Mouse (Mus musculus) hindbrain, embryonic 13.5 days (tissue): Measurements from ENCODE around the gene Il10rb. TPM values are rescaled to one million over a fixed set of nuclear protein-coding genes. Genes with fewer than 3 reads are reported as not detected.
A peak's percentile ranks its signal among the peaks of the same experiment; 100 is the strongest.

Experiments
- ATAC-seq: fragments of 200-750 bp; cut with Nextera tagmentation; 2 replicates; pipeline ENCODE4 v1.8.0; 2017; ENCODE audit warnings: moderate TSS enrichment; ENCODE audit not compliant: low FRiP score
- H3K27ac ChIP-seq: fragments of 300-500 bp; sonication (generic); 2 replicates; pipeline ENCODE4 v1.5.1; 2015; ENCODE audit warnings: inconsistent platforms, mild to moderate bottlenecking, moderate library complexity
- H3K27me3 ChIP-seq: fragments of 300-500 bp; sonication (generic); 2 replicates; pipeline ENCODE4 v1.6.1; 2015; ENCODE audit warnings: mild to moderate bottlenecking, inconsistent platforms
- H3K36me3 ChIP-seq: fragments of 300-500 bp; sonication (generic); 2 replicates; pipeline ENCODE4 v1.6.1; 2015; ENCODE audit warnings: mild to moderate bottlenecking, inconsistent platforms
- H3K4me1 ChIP-seq: fragments of 300-500 bp; sonication (generic); replicated peaks from 2 replicates; pipeline ENCODE4 v1.6.1; 2015; ENCODE audit warnings: inconsistent platforms
- H3K4me2 ChIP-seq: fragments of 300-500 bp; sonication (generic); 2 replicates; pipeline ENCODE4 v1.6.1; 2015; ENCODE audit warnings: inconsistent platforms, mild to moderate bottlenecking, moderate library complexity
- H3K4me3 ChIP-seq: fragments of 300-500 bp; sonication (generic); 2 replicates; pipeline ENCODE4 v1.5.1; 2015; ENCODE audit warnings: mild to moderate bottlenecking, inconsistent platforms
- H3K9ac ChIP-seq: fragments of 300-500 bp; sonication (generic); 2 replicates; pipeline ENCODE4 v1.6.1; 2015; ENCODE audit warnings: mild to moderate bottlenecking, inconsistent platforms
- H3K9me3 ChIP-seq: fragments of 300-500 bp; sonication (generic); 2 replicates; pipeline ENCODE4 v1.6.1; 2016; ENCODE audit warnings: inconsistent platforms
- WGBS: fragments of 180-500 bp; shearing (Covaris S2); methylation state at CpG from one replicate; pipeline ENCODE4 v1.1.7; 2015; 5-methylcytosine and 5-hydroxymethylcytosine counted together
- polyA plus RNA-seq: library from polyadenylated mRNA; unstranded; fragments of >200 nt; fragmentation: Nextera tagmentation; extraction: Ambion mirVana; gene quantifications from 2 replicates; pipeline ENCODE4 v1.2.1, GENCODE M21; 2015

The Il10rb gene
- polyA plus RNA-seq, 1 experiment from 2014 or later = 11.1 TPM

DNA sequence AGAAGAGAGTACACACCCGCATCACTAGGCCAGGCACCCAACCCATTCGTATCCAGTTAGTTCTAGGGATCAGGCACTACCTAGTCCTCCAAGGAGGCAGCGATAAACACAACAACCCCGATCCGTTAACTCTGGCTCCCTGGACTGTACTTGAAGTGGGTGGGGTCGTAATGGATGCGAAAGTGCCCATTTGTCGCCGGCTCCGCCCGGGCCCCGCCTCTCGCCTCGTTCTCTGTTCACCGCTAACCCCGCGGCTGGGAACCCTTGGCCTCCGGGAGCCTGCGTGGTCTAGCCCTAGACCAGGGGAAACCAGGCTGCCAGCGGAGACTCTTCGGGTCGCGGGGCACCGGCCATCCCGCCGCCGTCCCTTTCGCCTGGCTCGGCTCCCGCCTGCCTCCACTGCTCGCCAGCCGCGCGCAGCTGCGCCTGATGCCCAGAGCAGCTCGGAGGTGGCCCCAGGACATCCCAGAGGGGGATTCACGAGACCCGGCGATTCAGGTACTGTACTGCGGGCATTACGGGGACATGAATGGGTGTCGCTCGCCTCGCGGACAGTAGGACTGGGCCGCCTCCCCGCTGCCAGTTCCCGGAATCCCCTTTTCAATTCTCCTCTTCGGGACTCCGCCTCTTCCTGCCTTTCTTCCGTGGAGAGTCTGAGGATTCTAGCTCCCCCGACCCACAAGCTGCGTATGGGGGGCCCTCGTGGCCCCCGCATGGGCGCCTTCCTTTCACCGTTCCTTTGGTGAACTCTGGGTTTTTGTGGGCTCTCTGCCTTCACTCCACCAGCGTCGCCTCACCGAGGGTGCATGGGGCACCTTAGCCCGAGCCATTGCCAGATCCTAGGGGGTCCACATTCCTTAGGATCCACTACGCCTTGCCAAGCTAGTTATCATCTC, 33.1 kb upstream of the Il10rb start, which contains the start of gene Ifnar2:
Gene Ifnar2, plus strand, starts transcription at position 207 of the 896 bp plus-strand sequence.
- Histone ChIP-seq H3K36me3 (no peaks in the 10 kb centered on the region; the same call in 1 of the 2 replicates), H3K27ac (peak within 1 kb of the TSS; percentile 96), H3K9me3 (no peaks in the 10 kb centered on the region), H3K4me3 (peak within 1 kb of the TSS; percentile 83), H3K27me3 (no peaks in the 10 kb centered on the region), H3K4me2 (peak within 1 kb of the TSS; percentile 70), H3K9ac (peak within 1 kb of the TSS; percentile 97), H3K4me1 (peaks cover 21% of the 10 kb centered on the region)
- under 1% methylated on average over 62 of the region's 62 CpGs for WGBS
- peak; percentile 95 for ATAC-seq

GRCm38 (mm10) chr16:91373473-91374252, 32.3 kb upstream of the Il10rb start:
- Histone ChIP-seq H3K4me2 (peak overlapping the region; percentile 70), H3K36me3 (no peaks in the 10 kb centered on the region; the same call in 1 of the 2 replicates), H3K9ac (peak overlapping the region; percentile 97), H3K27me3 (no peaks in the 10 kb centered on the region), H3K4me3 (peak overlapping the region; percentile 83), H3K4me1 (peaks cover 23% of the 10 kb centered on the region), H3K27ac (peak overlapping the region; percentile 96), H3K9me3 (no peaks in the 10 kb centered on the region)
- 48% methylated on average over 13 of the region's 13 CpGs for WGBS
- ATAC-seq = no peak

DNA sequence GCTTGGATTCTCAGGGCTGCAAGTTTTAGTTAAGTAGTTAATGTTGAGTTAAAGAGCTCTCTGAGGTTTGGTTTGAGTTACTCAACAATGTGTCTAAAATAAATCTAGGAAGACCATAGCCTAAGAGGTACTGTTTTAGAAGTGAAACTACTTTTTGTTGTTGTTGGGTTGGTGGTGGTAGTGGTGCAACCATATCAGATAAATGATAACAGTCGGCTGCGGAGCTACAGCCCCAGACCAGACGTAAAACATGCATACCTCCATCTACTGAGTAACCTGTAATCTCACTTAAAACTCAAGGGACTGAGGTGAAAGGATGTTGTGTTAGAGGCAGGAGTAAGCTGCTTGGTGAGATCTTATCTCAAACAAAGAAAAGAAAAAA, 31.7 kb upstream of the Il10rb start:
- no peak for ATAC-seq
- no peak overlapping the region for H3K9ac ChIP-seq
- H3K36me3 ChIP-seq = no peaks in the 10 kb centered on the region; the same call in 1 of the 2 replicates
- no peaks in the 10 kb centered on the region for H3K9me3 ChIP-seq
- H3K27me3 ChIP-seq = no peaks in the 10 kb centered on the region
- peak overlapping the region; percentile 70 for H3K4me2 ChIP-seq
- H3K4me3 ChIP-seq = no peak overlapping the region
- WGBS = 92% methylated on average over 3 of the region's 3 CpGs
- H3K4me1 ChIP-seq = peaks cover 29% of the 10 kb centered on the region
- H3K27ac ChIP-seq = no peak overlapping the region

GRCm38 (mm10) chr16:91376701-91377100, 29.3 kb upstream of the Il10rb start:
- no peak for ATAC-seq
- no peak overlapping the region for H3K4me3 ChIP-seq
- 90% methylated on average over 10 of the region's 10 CpGs for WGBS
- peaks cover 31% of the 10 kb centered on the region for H3K4me1 ChIP-seq
- no peaks in the 10 kb centered on the region for H3K9me3 ChIP-seq
- peak overlapping the region; percentile 15 for H3K27ac ChIP-seq
- H3K36me3 ChIP-seq = peaks cover 2% of the 10 kb centered on the region
- no peak overlapping the region for H3K9ac ChIP-seq
- no peaks in the 10 kb centered on the region for H3K27me3 ChIP-seq
- H3K4me2 ChIP-seq = no peak overlapping the region

DNA sequence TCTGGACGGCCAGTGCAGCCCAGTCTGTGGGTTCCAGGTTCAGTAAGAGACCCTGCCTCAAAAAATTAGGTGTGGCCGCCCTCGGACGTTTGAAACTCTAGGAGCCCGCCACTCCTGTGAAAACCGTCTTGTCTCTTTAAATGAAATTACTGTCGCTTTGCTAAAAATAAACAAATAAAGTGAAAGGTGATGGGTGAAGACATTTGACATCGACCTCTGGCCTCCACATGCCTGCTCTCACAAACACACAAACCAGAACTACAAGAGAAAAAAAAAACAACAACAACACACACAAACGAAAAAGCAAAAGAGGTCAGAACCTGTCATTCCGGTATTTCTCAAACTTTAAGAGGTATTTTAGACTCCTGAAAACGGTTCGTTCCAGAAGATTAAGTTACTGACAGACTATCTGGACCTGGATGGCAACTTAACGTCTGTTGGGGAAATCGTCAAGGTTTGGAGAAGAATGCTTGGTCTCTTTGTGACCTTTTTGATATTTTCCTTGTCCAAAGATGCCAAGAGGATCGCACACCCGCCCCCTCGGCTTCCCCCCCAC, 27.5 kb upstream of the Il10rb start:
- H3K27me3 ChIP-seq = no peaks in the 10 kb centered on the region
- peaks cover 8% of the 10 kb centered on the region for H3K36me3 ChIP-seq
- H3K4me1 ChIP-seq = peaks cover 27% of the 10 kb centered on the region
- WGBS = 56% methylated on average over 17 of the region's 17 CpGs
- no peaks in the 10 kb centered on the region for H3K9me3 ChIP-seq
- no peak overlapping the region for H3K4me3 ChIP-seq
- H3K27ac ChIP-seq = peak overlapping the region; percentile 72
- no peak overlapping the region for H3K9ac ChIP-seq
- ATAC-seq = no peak
- H3K4me2 ChIP-seq = 0 out of 2 replicates have a peak overlapping the region, but pooled peaks have one; percentile 26

- Histone ChIP-seq H3K36me3 (peaks cover 13% of the 10 kb centered on the region), H3K27ac (peak overlapping the region; percentile 72), H3K9ac (no peak overlapping the region), H3K4me2 (0 out of 2 replicates have a peak overlapping the region, but pooled peaks have one; percentile 26), H3K27me3 (no peaks in the 10 kb centered on the region), H3K4me3 (no peak overlapping the region), H3K9me3 (no peaks in the 10 kb centered on the region), H3K4me1 (peaks cover 22% of the 10 kb centered on the region)
- ATAC-seq = peak; percentile 54; the same call in 1 of the 2 replicates
- WGBS = 35% methylated on average over 9 of the region's 9 CpGs
Observed at GRCm38 (mm10) chr16:91378991-91379390, 27.0 kb upstream of the Il10rb start.

GRCm38 (mm10) chr16:91379412-91379811, 26.6 kb upstream of the Il10rb start:
- Histone ChIP-seq H3K27ac (peak overlapping the region; percentile 72), H3K27me3 (no peaks in the 10 kb centered on the region), H3K9ac (no peak overlapping the region), H3K4me3 (no peak overlapping the region), H3K9me3 (no peaks in the 10 kb centered on the region), H3K4me1 (peaks cover 18% of the 10 kb centered on the region), H3K36me3 (peaks cover 16% of the 10 kb centered on the region), H3K4me2 (no peak overlapping the region)
- ATAC-seq = 0 out of 2 replicates have a peak, but pooled peaks have one; percentile 21
- 48% methylated on average over 3 of the region's 3 CpGs for WGBS

DNA sequence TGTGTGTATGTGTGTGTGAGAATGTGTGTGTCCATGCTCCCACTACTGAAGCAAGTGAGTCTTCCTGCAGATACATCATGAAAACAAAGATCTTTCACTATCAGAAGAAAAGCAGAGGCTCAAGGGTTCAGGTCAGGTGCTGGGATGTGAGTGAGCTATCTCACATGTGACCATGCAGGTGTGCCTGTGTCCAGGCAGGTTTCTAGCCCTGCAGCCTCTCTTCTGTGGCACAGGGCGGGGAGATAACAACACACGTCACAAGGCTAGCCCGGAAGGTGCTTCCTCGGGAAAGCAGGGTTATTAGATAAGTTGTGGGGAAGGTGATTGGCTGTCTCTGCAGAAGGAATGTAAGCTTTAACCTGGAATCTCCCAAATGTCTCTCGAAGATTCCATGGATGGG, 25.8 kb upstream of the Il10rb start:
- ATAC-seq = no peak
- no peak overlapping the region for H3K4me2 ChIP-seq
- H3K9ac ChIP-seq = no peak overlapping the region
- no peak overlapping the region for H3K4me3 ChIP-seq
- H3K27ac ChIP-seq = no peak overlapping the region; the same call in 1 of the 2 replicates
- WGBS = 75% methylated on average over 5 of the region's 5 CpGs
- H3K4me1 ChIP-seq = peaks cover 10% of the 10 kb centered on the region
- no peaks in the 10 kb centered on the region for H3K9me3 ChIP-seq
- no peaks in the 10 kb centered on the region for H3K27me3 ChIP-seq
- peaks cover 20% of the 10 kb centered on the region for H3K36me3 ChIP-seq

- Histone ChIP-seq H3K4me3 (no peak overlapping the region), H3K9ac (no peak overlapping the region), H3K36me3 (peaks cover 24% of the 10 kb centered on the region), H3K27me3 (no peaks in the 10 kb centered on the region), H3K9me3 (no peaks in the 10 kb centered on the region), H3K27ac (no peak overlapping the region), H3K4me2 (no peak overlapping the region), H3K4me1 (peaks cover 10% of the 10 kb centered on the region)
- ATAC-seq = no peak
- WGBS = 87% methylated on average over 4 of the region's 4 CpGs
Observed at GRCm38 (mm10) chr16:91381606-91382005, 24.4 kb upstream of the Il10rb start.

GRCm38 (mm10) chr16:91382261-91382790, 23.6 kb upstream of the Il10rb start:
- Histone ChIP-seq H3K9ac (no peak overlapping the region), H3K36me3 (peaks cover 30% of the 10 kb centered on the region), H3K4me3 (no peak overlapping the region), H3K27ac (no peak overlapping the region), H3K4me1 (peaks cover 10% of the 10 kb centered on the region), H3K9me3 (no peaks in the 10 kb centered on the region), H3K27me3 (no peaks in the 10 kb centered on the region), H3K4me2 (no peak overlapping the region)
- WGBS = 89% methylated on average over 9 of the region's 9 CpGs
- no peak for ATAC-seq

DNA sequence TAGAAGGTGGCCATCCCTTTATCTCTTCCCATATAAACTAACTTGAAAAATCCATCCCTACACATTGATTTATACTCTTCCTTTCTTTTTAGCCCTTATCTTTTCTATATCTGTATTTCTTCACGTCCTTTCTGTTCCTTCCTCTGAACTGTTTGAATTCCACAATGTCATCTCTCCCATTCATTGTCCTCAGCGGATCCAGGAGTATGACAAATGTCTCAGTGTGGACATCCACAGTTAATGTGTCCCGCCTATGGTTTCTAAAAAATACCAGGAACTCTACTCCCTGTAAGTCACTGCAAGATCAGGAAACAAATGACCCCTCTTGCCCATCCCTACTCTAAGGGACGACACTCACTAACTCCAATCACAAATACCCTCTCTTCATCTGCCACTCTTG, 21.7 kb upstream of the Il10rb start:
- peaks cover 45% of the 10 kb centered on the region for H3K36me3 ChIP-seq
- H3K4me3 ChIP-seq = no peak overlapping the region
- H3K4me1 ChIP-seq = peaks cover 2% of the 10 kb centered on the region
- H3K4me2 ChIP-seq = no peak overlapping the region
- 92% methylated on average over 4 of the region's 4 CpGs for WGBS
- no peak overlapping the region for H3K9ac ChIP-seq
- H3K9me3 ChIP-seq = no peaks in the 10 kb centered on the region
- no peak overlapping the region for H3K27ac ChIP-seq
- no peak for ATAC-seq
- H3K27me3 ChIP-seq = no peaks in the 10 kb centered on the region

DNA sequence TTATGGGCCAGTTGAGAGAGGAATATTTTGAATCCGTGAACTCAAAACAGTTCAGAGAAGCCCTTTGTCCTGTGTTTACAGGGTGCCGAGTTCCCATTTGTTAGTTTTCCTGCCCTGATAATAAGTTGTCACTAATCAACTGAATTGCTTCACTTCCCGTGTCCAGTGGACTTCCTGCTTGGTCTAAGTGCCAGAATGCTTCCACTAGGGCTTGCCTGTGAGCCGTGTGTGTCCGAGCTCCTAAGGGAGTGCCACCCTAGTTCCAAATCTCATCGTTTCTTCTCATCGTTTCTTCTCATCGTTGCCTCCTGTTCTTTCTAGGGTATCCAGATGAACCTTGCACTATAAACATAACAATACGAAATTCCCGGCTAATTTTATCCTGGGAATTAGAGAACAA, 20.3 kb upstream of the Il10rb start:
- Histone ChIP-seq H3K9me3 (no peaks in the 10 kb centered on the region), H3K9ac (no peak overlapping the region), H3K4me1 (no peaks in the 10 kb centered on the region), H3K36me3 (peaks cover 54% of the 10 kb centered on the region), H3K4me3 (no peak overlapping the region), H3K27ac (no peak overlapping the region), H3K4me2 (no peak overlapping the region), H3K27me3 (no peaks in the 10 kb centered on the region)
- no peak for ATAC-seq
- WGBS = 50% methylated on average over 10 of the region's 10 CpGs
